22 mouse cellular contexts compared by ENCODE assay signal in genomic region chr17:89046016-89046415, GRCm38 (mm10).
"Had no signal": no experiment of that assay in that cellular context is flagged by ENCODE, and none has a peak within 500 bp of the region (broad histone marks: within the 10 kb centered on the region; RNA-seq: fewer than 3 reads in every experiment).

No protein-coding gene starts in this region.

- H3K36me3 ChIP-seq: lung, embryonic 15.5 days; midbrain, embryonic 10.5 days; midbrain, embryonic 12.5 days; neural tube, embryonic 13.5 days; neural tube, embryonic 15.5 days had no signal

- H3K4me1 ChIP-seq: lung, embryonic 15.5 days; midbrain, embryonic 10.5 days; midbrain, embryonic 12.5 days; neural tube, embryonic 13.5 days; neural tube, embryonic 15.5 days had no signal

- H3K9ac ChIP-seq: liver, postnatal 0 days; lung, embryonic 15.5 days; midbrain, embryonic 12.5 days; neural tube, embryonic 13.5 days; neural tube, embryonic 15.5 days had no signal

- H3K27me3 ChIP-seq: lung, embryonic 15.5 days; midbrain, embryonic 12.5 days; neural tube, embryonic 13.5 days; neural tube, embryonic 15.5 days had no signal

- ATAC-seq: liver, postnatal 0 days; lung, postnatal 0 days; midbrain, embryonic 16.5 days had no signal

- H3K27ac ChIP-seq: lung, embryonic 15.5 days; macrophage; midbrain, embryonic 10.5 days; midbrain, embryonic 12.5 days; neural tube, embryonic 13.5 days; neural tube, embryonic 15.5 days had no signal

- H3K9me3 ChIP-seq: lung, embryonic 15.5 days; midbrain, embryonic 10.5 days; midbrain, embryonic 12.5 days; neural tube, embryonic 13.5 days; neural tube, embryonic 15.5 days had no signal

- DNase-seq: liver, postnatal 0 days; lung, adult 2 months; lung, postnatal 14 days; lung, postnatal 36 days; midbrain, embryonic 14.5 days; retina, postnatal 1 day; right cerebral cortex, adult 18-20 months; right cerebral cortex, postnatal 25 days; right cerebral cortex, postnatal 4 days; spleen, adult 18-20 months; thymus, adult 18-20 months; thymus, postnatal 14 days; thymus, postnatal 4 days had no signal

- H3K4me2 ChIP-seq: lung, embryonic 15.5 days; midbrain, embryonic 12.5 days; neural tube, embryonic 13.5 days; neural tube, embryonic 15.5 days had no signal

- H3K4me3 ChIP-seq: lung, embryonic 15.5 days; midbrain, embryonic 10.5 days; midbrain, embryonic 12.5 days; myocyte; neural tube, embryonic 13.5 days; neural tube, embryonic 15.5 days had no signal
